Mouse (Mus musculus) gastrocnemius, adult 2 months (tissue): Measurements from ENCODE around the gene Slc25a12. TPM values are rescaled to one million over a fixed set of nuclear protein-coding genes. Genes with fewer than 3 reads are reported as not detected.
A peak's percentile ranks its signal among the peaks of the same experiment; 100 is the strongest.

Experiments used
- DNase-seq: peaks from one replicate; pipeline ENCODE4 v3.0.0; 2022
- H3K27ac ChIP-seq: fragments of 200-600 bp; 2 replicates; pipeline ENCODE4 v1.8.1; 2022; ENCODE audit warnings: mild to moderate bottlenecking
- H3K4me3 ChIP-seq: fragments of 200-600 bp; 2 replicates; pipeline ENCODE4 v1.8.1; 2022; ENCODE audit warnings: mild to moderate bottlenecking, moderate library complexity
- CTCF ChIP-seq: fragments of 200-600 bp; IDR thresholded peaks from 2 replicates; pipeline ENCODE4 v1.8.1; 2022; ENCODE audit warnings: antibody characterized with exemption, mild to moderate bottlenecking, moderate library complexity
- intact Hi-C: fragments of 180-260 bp; cut with DNase I; formaldehyde crosslinking; loops from one replicate; pipeline ENCODE4 v1.15.1; 2025
- total RNA-seq, 2 experiments: library from RNA; stranded (reverse); gene quantifications; 2 replicates each; pipeline ENCODE4 v1.2.3; 2021

Slc25a12 gene
- total RNA-seq, 2 experiments from 2014 or later, result 344 to 471 TPM

DNA sequence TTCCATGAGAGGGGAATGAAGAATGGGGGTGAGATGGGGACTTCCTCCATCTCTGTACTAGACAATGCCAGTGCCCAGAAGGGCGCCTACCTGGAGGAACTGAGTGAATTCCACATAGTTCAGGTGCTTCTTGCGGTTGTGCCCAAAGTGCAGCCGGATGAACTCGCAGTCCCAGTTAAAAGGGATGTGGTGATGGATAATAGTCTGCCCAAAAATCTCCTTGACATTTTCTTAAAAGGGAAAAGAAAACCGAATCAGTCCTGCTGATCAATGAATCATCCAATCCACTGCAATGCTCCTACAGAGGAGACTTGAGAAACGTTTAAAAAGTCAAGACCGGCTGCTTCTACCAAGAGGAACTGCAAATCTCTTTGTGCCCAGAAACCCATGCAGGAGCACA is 43.7 kb downstream of the Slc25a12 start:
- H3K27ac ChIP-seq, result no peak overlapping the region
- no peak for TF ChIP-seq CTCF
- intact Hi-C loops, result no loop called here
- no peak overlapping the region for H3K4me3 ChIP-seq
- no peak for DNase-seq

DNA sequence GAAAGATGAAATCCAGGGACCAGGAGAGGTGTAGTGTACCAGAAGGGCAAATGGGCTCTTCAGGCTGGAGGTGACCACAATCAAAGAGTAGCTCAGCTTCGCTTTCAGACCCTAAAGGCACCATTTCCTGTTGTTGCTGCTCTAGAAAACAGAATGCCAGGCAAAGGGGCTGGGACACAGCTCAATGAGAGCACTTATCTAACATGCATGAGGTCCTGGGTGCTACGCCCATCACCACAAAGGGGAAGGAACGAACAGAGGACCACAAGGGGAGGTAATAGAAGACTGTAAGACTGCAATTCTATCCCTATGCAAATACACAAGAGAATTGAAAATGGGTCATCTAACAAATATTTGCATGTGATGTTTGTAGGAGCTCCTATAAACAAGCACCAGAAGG is 46.1 kb downstream of the Slc25a12 start:
- no peak for TF ChIP-seq CTCF
- intact Hi-C loops, result no loop called here
- no peak overlapping the region for H3K27ac ChIP-seq
- DNase-seq, result no peak
- no peak overlapping the region for H3K4me3 ChIP-seq

DNA sequence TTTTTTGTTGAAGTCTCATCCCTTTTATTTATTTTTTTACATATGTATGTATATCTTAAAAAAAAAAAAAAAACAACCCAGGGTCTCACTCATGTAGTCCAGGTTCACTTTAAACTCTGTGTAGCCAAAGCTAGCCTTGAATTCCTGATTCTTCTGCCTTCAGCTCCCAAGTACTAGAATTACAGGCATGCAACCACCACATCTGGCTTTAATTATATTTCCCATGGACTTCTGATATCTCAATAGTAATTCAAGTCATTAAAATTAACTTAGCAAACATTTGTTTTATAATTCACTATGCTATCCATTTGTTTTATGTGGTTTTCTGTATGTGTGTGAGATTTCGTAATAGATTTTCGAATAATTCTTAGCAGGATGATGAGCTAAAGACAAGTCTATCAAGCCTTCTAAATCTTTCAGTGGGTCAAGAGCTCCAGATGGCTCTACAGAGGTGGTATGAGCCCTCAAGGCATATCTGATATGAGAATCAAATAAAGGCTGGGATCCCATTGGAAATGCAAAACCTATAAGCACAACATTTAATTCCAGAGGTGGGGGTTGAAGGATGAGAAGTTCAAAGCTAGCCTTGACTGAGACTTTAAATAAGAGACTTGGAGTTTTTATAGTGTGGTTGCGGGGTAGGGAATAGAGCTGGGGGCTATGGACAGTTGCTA is 51.3 kb downstream of the Slc25a12 start:
- no peak for TF ChIP-seq CTCF
- no peak for DNase-seq
- Histone ChIP-seq H3K27ac (no peak overlapping the region), H3K4me3 (no peak overlapping the region)
- intact Hi-C loops, result no loop called here

DNA sequence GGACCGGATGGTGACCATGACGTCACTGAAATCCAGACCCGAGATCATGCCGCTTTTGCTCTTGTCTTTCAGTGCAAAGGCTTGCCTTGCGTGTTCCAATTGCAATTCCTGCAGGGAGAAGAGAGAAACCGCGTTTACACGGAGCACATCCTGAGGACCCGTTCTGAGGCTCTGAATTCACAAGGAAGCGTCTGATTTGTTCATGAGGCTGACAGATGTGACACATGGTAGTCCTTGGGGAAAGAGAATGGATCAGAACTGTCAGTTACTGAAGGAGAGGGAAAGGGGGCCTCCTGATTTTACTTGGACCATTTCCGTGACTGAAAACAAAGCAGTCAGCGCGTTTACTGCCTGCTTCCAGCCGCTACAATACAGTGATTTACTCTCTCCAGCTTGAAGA is 52.5 kb downstream of the Slc25a12 start:
- no peak for TF ChIP-seq CTCF
- intact Hi-C loops, result no loop called here
- Histone ChIP-seq H3K4me3 (peak overlapping the region; percentile 34), H3K27ac (no peak overlapping the region)
- DNase-seq, result no peak

DNA sequence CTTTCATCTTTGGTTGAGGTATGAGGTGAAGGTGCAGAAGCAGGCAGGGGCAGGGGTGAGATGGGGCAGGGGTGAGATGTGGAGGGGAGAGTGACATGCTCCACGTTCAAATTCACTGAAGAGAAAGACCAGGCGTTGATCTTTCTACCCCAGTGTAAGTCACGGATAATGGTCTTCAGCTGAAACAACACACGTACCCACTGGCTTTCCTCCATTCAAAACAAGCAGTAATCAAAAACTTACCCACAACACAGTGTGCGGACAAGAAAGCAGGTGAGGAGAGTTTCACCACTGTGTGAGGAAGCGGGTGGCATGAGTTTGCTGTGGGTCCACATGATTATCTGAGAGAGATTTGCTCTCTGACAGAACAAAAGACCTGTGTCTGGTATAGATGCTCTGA is 53.5 kb downstream of the Slc25a12 start:
- H3K4me3 ChIP-seq, result no peak overlapping the region
- H3K27ac ChIP-seq, result no peak overlapping the region
- TF ChIP-seq CTCF, result no peak
- intact Hi-C loops, result no loop called here
- no peak for DNase-seq

DNA sequence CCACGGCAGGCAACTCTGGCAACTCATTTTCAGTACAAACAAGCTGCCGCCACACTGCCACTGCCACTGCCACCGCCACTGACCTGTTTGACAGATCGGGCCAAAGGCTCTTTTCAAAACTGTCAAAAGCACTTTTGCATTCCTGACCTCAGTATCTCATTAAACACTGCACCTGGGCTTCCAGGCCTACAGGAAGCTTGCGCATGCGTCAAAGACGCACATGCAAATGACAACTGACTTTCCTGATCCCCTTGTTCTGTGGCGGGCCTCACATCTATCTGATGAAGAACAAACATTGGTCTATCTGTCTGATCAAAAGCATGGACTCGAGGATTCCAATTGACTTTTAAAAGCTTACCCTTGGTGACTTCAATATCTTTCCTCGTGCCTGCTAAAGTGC is 55.5 kb downstream of the Slc25a12 start:
- intact Hi-C loops, result no loop called here
- Histone ChIP-seq H3K27ac (no peak overlapping the region), H3K4me3 (no peak overlapping the region)
- no peak for TF ChIP-seq CTCF
- no peak for DNase-seq

DNA sequence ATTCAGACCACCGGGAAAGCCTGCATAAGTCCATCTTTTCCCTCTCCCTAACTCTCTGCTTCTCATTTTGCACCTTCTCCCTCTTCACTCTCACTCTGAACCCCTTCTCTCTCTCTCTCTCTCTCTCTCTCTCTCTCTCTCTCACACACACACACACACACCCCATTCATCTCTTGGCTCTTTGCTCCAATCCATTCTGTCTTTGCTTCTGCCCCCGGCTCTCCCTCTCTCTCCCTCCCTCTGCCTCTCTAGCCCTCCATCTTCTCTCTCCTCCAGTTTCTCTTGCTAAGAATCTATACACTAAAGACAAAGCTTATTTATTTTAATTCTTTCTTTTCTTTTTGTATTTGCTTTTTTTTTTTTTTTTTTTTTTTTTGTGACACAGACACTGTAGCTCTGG is 57.8 kb downstream of the Slc25a12 start:
- no peak for DNase-seq
- H3K27ac ChIP-seq, result no peak overlapping the region
- H3K4me3 ChIP-seq, result no peak overlapping the region
- intact Hi-C loops, result no loop called here
- TF ChIP-seq CTCF, result no peak

DNA sequence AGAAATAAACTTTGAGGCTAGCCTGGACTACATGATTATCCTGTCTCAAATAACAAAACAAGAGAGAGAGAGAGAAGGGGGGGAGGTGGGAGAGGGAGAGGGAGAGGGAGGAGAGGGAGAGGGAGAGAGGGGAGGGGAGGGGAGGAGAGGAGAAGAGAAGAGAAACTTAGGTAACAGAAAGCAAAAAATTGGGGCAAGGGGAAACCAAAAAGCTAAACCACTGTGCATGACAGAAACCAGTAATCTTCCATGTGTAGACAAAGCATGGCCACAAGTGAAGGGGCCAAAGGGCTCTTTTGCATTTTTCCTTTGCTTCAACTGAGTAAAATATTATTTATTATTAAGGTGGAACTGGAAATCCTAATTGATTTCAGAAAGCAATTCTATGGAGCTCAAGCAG is 61.2 kb downstream of the Slc25a12 start:
- intact Hi-C loops, result no loop called here
- no peak for TF ChIP-seq CTCF

DNA sequence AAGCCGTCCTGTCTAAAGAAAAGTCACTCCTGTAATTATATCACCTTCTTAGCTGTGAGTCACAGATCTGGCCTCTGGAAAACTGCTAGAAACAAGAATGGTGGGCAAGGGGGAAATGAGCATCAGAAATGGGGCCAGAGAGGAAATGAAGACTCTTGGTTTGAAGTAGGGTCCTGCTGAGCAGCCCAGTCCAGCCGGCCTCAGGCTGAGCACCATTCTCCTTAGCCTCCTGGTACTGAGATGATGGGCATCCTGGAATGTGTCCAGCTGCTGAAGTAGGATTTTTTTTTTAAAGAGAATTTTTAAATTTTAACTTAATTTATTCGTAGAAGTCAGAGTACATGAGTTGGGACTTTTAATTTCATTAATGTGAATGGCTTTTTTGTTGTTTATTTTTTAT is 62.7 kb downstream of the Slc25a12 start:
- Histone ChIP-seq H3K4me3 (no peak overlapping the region), H3K27ac (no peak overlapping the region)
- intact Hi-C loops, result no loop called here
- TF ChIP-seq CTCF, result no peak
- no peak for DNase-seq

More for the DNA sequence above, 61.2 kb downstream of the Slc25a12 start:
- Histone ChIP-seq H3K27ac (no peak overlapping the region), H3K4me3 (no peak overlapping the region)
- DNase-seq, result no peak

DNA sequence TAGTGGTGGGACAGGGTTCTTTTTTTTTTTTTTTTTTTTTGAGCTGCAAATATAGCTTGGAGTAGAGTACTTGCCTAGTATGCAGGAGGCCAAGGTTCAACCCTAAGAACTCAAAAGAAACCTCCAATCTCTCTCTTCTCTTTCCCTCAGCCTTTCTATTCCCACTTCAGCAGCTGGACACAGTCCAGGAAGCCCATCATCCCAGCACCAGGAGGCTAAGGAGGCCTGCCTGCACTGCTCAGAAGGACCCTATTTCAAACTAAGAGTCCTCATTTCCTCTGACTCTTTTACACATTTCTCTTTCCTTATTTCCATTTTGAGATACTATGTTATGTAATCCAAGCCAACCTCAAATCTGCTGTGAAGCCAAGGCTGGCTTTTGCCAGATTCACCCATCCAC is 64.3 kb downstream of the Slc25a12 start:
- DNase-seq, result no peak
- Histone ChIP-seq H3K4me3 (no peak overlapping the region), H3K27ac (no peak overlapping the region)
- intact Hi-C loops, result no loop called here
- TF ChIP-seq CTCF, result no peak

DNA sequence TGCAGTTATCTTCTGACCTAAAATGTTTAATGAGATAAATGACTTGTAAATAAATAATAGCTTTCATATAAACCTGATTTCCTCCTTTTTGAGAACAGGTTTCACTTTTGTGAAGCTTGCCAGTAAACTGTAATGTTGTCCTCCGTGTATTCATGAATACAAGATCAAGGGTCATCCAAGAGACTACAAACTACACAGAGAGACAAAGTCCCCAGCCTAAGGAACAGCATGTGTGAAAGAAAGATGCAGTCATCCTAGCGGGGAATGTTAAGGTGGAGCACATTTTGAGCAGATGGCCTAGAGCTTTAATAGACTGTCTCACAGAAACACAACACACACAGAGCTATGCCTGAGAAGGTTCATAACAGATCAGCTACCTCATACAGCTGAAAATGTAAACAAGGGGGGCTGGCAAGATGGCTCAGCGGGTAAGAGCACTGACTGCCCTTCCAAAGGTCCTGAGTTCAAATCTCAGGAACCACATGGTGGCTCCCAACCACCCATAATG is 65.3 kb downstream of the Slc25a12 start:
- intact Hi-C loops, result no loop called here
- no peak overlapping the region for H3K4me3 ChIP-seq
- DNase-seq, result no peak
- no peak for TF ChIP-seq CTCF
- no peak overlapping the region for H3K27ac ChIP-seq

DNA sequence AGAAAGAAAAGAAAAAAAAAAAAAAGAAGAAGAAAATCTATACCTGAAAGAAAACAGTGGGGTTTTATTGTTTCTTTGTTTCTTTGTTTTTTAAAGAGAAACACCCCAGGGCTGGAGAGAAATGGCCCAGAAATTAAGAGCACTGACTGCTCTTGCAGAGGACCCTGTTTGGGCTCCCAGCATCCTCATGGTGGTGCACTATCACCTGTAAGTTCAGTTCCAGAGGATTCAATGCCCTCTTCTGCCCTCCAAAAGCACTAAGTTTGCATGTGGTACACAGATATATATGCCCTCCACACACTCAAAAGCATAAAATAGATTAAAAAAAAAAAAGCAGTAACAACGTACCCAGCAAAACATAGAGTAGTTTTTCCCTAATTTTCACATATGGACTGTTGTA is 68.8 kb downstream of the Slc25a12 start:
- H3K4me3 ChIP-seq, result no peak overlapping the region
- DNase-seq, result no peak
- intact Hi-C loops, result no loop called here
- peak; percentile 47 for TF ChIP-seq CTCF
- no peak overlapping the region for H3K27ac ChIP-seq

DNA sequence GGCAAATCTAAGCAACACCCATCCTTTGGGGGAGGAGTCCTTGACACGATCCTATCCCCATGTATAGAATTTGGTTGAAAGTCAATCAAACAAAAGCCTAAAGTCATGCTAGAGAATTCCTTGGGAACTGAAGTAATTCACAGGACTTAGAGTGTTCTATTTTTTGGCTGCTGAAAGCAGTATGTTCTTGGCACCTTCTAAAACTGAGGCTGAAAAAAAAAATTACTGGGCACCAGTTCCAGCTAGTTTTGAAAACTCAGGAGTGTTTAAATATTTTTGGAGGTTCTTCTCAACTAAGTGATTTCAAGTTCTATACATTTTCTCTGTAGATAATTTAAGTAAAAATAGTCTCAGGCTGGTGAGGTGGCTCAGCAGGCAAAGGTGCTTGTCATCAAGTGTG is 70.0 kb downstream of the Slc25a12 start:
- no peak for DNase-seq
- Histone ChIP-seq H3K27ac (no peak overlapping the region), H3K4me3 (no peak overlapping the region)
- TF ChIP-seq CTCF, result no peak
- intact Hi-C loops, result no loop called here

DNA sequence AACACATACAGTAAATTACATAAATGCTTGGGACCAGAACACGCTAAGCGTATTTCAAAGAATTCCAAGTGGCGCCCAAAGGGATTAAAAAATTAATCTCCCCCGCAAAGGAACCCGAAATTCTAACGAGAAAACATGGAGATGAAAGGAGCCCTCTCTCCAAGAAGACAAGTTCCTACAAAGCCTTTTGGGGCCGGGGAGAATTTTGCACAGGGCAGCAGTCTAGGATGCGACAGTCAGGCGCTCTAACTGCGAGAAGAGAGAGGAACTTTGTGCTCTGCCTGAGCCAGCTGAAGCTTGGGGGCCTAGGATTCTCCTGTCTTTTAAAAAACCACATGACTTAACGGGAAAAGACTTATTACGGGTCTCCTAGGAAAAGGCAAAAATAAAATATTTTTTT is 71.7 kb downstream of the Slc25a12 start:
- intact Hi-C loops, result no loop called here
- Histone ChIP-seq H3K4me3 (no peak overlapping the region), H3K27ac (no peak overlapping the region)
- DNase-seq, result no peak
- TF ChIP-seq CTCF, result no peak
